Comparison of ENCODE assay signal across 9 mouse cellular contexts in the genomic region with DNA sequence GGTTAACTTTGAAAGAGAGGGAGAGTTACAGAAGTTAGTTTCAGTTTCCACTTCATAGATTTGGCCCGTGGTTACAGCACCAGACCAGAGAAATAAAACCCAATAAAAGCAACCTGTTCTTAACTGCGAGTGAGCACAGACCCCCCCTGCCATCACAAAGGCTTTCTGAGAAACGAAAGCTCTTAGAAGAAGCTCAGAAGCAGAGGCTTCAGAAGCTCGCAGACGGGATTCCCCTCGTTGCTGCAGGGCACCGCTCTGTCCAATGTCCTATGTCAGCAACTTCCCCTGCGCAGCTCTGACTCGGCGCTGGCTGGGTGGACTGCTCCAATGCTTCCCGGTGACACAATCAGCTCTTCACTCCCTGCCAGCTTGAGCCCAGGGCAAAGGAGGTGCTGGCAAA. TPM values are rescaled to one million over a fixed set of nuclear protein-coding genes. Genes with fewer than 3 reads are reported as not detected.
DNase-seq lines count a peak whose midpoint lies in the region; ATAC-seq and TF ChIP-seq lines count a peak whose summit lies in the region.
"Had no signal": no experiment of that assay in that cellular context is flagged by ENCODE, and none has a peak within 500 bp of the region (broad histone marks: within the 10 kb centered on the region; RNA-seq: fewer than 3 reads in every experiment).

No protein-coding gene starts in this region.

- no peaks in the 10 kb centered on the region for H3K27me3 ChIP-seq in forebrain, embryonic 16.5 days (replicated peaks; ENCODE audit: control insufficient read depth, insufficient read depth, low read length)
- no peaks in the 10 kb centered on the region for H3K27me3 ChIP-seq in forebrain, embryonic 11.5 days (ENCODE audit: control insufficient read depth, insufficient read depth, low read length)
- H3K27me3 ChIP-seq in Patski = no peaks in the 10 kb centered on the region
- no peaks in the 10 kb centered on the region for H3K27me3 ChIP-seq in kidney, adult 2 months (replicated peaks; ENCODE audit: control insufficient read depth, insufficient read depth, low read length)

- no peak for TF ChIP-seq CTCF in Patski (IDR thresholded peaks at IDR 0.05)
- no peak for TF ChIP-seq CTCF in kidney, adult 2 months (conservative IDR thresholded peaks at IDR 0.05; ENCODE audit: insufficient read depth, insufficient read length, low read depth, low read length)

- no peak for ATAC-seq in forebrain, embryonic 16.5 days
- ATAC-seq in forebrain, embryonic 11.5 days (replicated peaks; ENCODE audit: low FRiP score) = no peak
- ATAC-seq in Patski = peak; percentile 74

- POLR2A ChIA-PET in Patski (lab: Charles Lee) = interaction anchor here (0.7 kb wide), 1 partner anchor 31 kb away, joined by 5 read pairs; no protein-coding TSS in a partner anchor

- peak overlapping the region; percentile 22 for H3K4me2 ChIP-seq in forebrain, embryonic 16.5 days (ENCODE audit: low read length)
- H3K4me2 ChIP-seq in forebrain, embryonic 11.5 days (ENCODE audit: low read depth, low read length, severe bottlenecking) = no peak overlapping the region

- no peak overlapping the region for H3K27ac ChIP-seq in forebrain, embryonic 16.5 days (ENCODE audit: low read length)
- no peak overlapping the region for H3K27ac ChIP-seq in forebrain, embryonic 11.5 days (ENCODE audit: low read depth, low read length)
- H3K27ac ChIP-seq in kidney, adult 2 months (ENCODE audit: insufficient read depth, low read depth, low read length) = peak overlapping the region; percentile 90

- CTCF ChIA-PET in Patski (lab: Charles Lee) = interaction anchor here (1.1 to 1.5 kb wide), 3 partner anchors 21 to 28 kb away, joined by 3 to 4 read pairs (median 3); no protein-coding TSS in a partner anchor

- no peaks in the 10 kb centered on the region for H3K9me3 ChIP-seq in forebrain, embryonic 16.5 days (ENCODE audit: control insufficient read depth, low read length)
- H3K9me3 ChIP-seq in forebrain, embryonic 11.5 days (ENCODE audit: control insufficient read depth, low read length) = no peaks in the 10 kb centered on the region

- H3K9ac ChIP-seq in forebrain, embryonic 16.5 days (replicated peaks; ENCODE audit: low read depth, low read length) = no peak overlapping the region
- no peak overlapping the region for H3K9ac ChIP-seq in forebrain, embryonic 11.5 days (ENCODE audit: low read length)

- in situ Hi-C loops in Patski (cut with MboI; ENCODE audit: low pct_unique_long_range_greater_than_20kb) = no loop called here

- WGBS in forebrain, embryonic 16.5 days = 54% methylated on average over 11 of the region's 11 CpGs
- 53% methylated on average over 11 of the region's 11 CpGs for WGBS in forebrain, embryonic 11.5 days
- 17% methylated on average over 11 of the region's 11 CpGs for WGBS in kidney, adult 2 months

- H3K4me3 ChIP-seq in forebrain, embryonic 16.5 days (replicated peaks; ENCODE audit: low read length) = no peak overlapping the region
- no peak overlapping the region for H3K4me3 ChIP-seq in forebrain, embryonic 11.5 days (ENCODE audit: low read depth, low read length)
- peak overlapping the region; percentile 78 for H3K4me3 ChIP-seq in kidney, adult 2 months (ENCODE audit: insufficient read depth, low read depth, low read length)

- TF ChIP-seq POLR2A in kidney, adult 2 months (IDR thresholded peaks at IDR 0.05; ENCODE audit: low read depth, low read length) = no peak

- DNase-seq in forebrain, embryonic 11.5 days (ENCODE audit: low spot score) = no peak
- DNase-seq in Patski (ENCODE audit: low read depth, low spot score) = no peak
- peak; percentile 55 for DNase-seq in gastrocnemius, postnatal 10 days
- DNase-seq in kidney, adult 2 months = peak; percentile 70
- peak; percentile 40 for DNase-seq in lung, postnatal 25 days (ENCODE audit: low spot score)
- DNase-seq in thymus, adult 18-20 months = peak; percentile 25 to 28
- no peak for DNase-seq in right cerebral cortex, postnatal 25 days

- H3K4me1 ChIP-seq in forebrain, embryonic 16.5 days (replicated peaks; ENCODE audit: control insufficient read depth, insufficient read depth, low read length) = peaks cover 3% of the 10 kb centered on the region; the same call in 1 of the 2 replicates
- H3K4me1 ChIP-seq in forebrain, embryonic 11.5 days (replicated peaks; ENCODE audit: control insufficient read depth, insufficient read depth, low read length) = peaks cover 1% of the 10 kb centered on the region; the same call in 1 of the 2 replicates
- peaks cover 13% of the 10 kb centered on the region; the same call in 1 of the 2 replicates for H3K4me1 ChIP-seq in kidney, adult 2 months (ENCODE audit: control insufficient read depth, insufficient read depth, low read length)

- no peaks in the 10 kb centered on the region for H3K36me3 ChIP-seq in forebrain, embryonic 16.5 days (ENCODE audit: control insufficient read depth, insufficient read depth)
- H3K36me3 ChIP-seq in forebrain, embryonic 11.5 days (ENCODE audit: control insufficient read depth, insufficient read depth, low read length) = no peaks in the 10 kb centered on the region
- no peaks in the 10 kb centered on the region for H3K36me3 ChIP-seq in kidney, adult 2 months (ENCODE audit: control insufficient read depth, insufficient read depth, low read length)

RNA-seq across cellular contexts. Expression of gene Cxcl10, which starts 4.8 kb away (rescaled TPM):
- polyA plus RNA-seq in forebrain, embryonic 16.5 days (2015; fragmentation: Nextera tagmentation; extraction: Ambion mirVana) = 0.61 TPM in 1 of 2 replicates, not detected in the other
- polyA plus RNA-seq in forebrain, embryonic 11.5 days (2014; fragmentation: Nextera tagmentation; extraction: Ambion mirVana) = 0.23 TPM in 1 of 2 replicates, not detected in the other
- 2.1 TPM for polyA plus RNA-seq in Patski (2021)
- under 1 TPM in 1 of 2 experiments, not detected in 1; 0.43 TPM for total RNA-seq in gastrocnemius, postnatal 10 days (2021)
- 10.2 and 16.6 TPM in 2 replicates for polyA plus RNA-seq in kidney, adult 2 months (2012; rRNA removed)
- total RNA-seq: layer of hippocampus, postnatal 10 days had no signal

RNA-seq across cellular contexts. Expression of gene Art3, which starts 21.9 kb away (rescaled TPM):
- 3.5 and 5.4 TPM in 2 replicates for polyA plus RNA-seq in forebrain, embryonic 16.5 days (2015; fragmentation: Nextera tagmentation; extraction: Ambion mirVana)
- polyA plus RNA-seq in forebrain, embryonic 11.5 days (2014; fragmentation: Nextera tagmentation; extraction: Ambion mirVana) = 0.75 and 1.0 TPM in 2 replicates
- polyA plus RNA-seq in Patski (2021) = not detected
- 100 to 1,000 TPM; 327 to 371 TPM for total RNA-seq in gastrocnemius, postnatal 10 days (2021)
- 7.1 and 8.8 TPM in 2 replicates for polyA plus RNA-seq in kidney, adult 2 months (2012; rRNA removed)

RNA-seq across cellular contexts. Expression of gene Cxcl9, which starts 25.6 kb away (rescaled TPM):
- polyA plus RNA-seq in forebrain, embryonic 16.5 days (2015; fragmentation: Nextera tagmentation; extraction: Ambion mirVana) = not detected in 2 replicates
- polyA plus RNA-seq in forebrain, embryonic 11.5 days (2014; fragmentation: Nextera tagmentation; extraction: Ambion mirVana) = not detected in 2 replicates
- 0.03 TPM for polyA plus RNA-seq in Patski (2021)
- 1 to 10 TPM; 3.7 to 5.3 TPM for total RNA-seq in gastrocnemius, postnatal 10 days (2021)
- 8.2 and 14.6 TPM in 2 replicates for polyA plus RNA-seq in kidney, adult 2 months (2012; rRNA removed)
- total RNA-seq: layer of hippocampus, postnatal 10 days had no signal

RNA-seq across cellular contexts. Expression of gene Sdad1, which starts 43.2 kb away (rescaled TPM):
- 34.0 and 36.0 TPM in 2 replicates for polyA plus RNA-seq in forebrain, embryonic 16.5 days (2015; fragmentation: Nextera tagmentation; extraction: Ambion mirVana)
- polyA plus RNA-seq in forebrain, embryonic 11.5 days (2014; fragmentation: Nextera tagmentation; extraction: Ambion mirVana) = 36.8 and 40.2 TPM in 2 replicates
- polyA plus RNA-seq in Patski (2021) = 27.6 TPM
- total RNA-seq in gastrocnemius, postnatal 10 days (2021) = 10 to 100 TPM; 20.3 to 20.8 TPM
- polyA plus RNA-seq in kidney, adult 2 months (2012; rRNA removed) = 6.1 and 7.0 TPM in 2 replicates

Comparison
In these comparisons a context has a peak if more than half of its experiments do, and no peak if none do; other contexts are left out.
1. DNase-seq: peak in gastrocnemius, postnatal 10 days (single experiment), kidney, adult 2 months (single experiment), lung, postnatal 25 days (single experiment) and thymus, adult 18-20 months (2 of 2); none in forebrain, embryonic 11.5 days (single experiment), Patski (single experiment) and right cerebral cortex, postnatal 25 days (single experiment).